Mouse (Mus musculus): ENCODE data around the gene Epp13.
"Not testable (repeated sequence)": the region's sequence is repeated elsewhere in the genome, so short reads cannot be mapped to it uniquely, and the experiment has no call there.

Epp13 gene

DNA sequence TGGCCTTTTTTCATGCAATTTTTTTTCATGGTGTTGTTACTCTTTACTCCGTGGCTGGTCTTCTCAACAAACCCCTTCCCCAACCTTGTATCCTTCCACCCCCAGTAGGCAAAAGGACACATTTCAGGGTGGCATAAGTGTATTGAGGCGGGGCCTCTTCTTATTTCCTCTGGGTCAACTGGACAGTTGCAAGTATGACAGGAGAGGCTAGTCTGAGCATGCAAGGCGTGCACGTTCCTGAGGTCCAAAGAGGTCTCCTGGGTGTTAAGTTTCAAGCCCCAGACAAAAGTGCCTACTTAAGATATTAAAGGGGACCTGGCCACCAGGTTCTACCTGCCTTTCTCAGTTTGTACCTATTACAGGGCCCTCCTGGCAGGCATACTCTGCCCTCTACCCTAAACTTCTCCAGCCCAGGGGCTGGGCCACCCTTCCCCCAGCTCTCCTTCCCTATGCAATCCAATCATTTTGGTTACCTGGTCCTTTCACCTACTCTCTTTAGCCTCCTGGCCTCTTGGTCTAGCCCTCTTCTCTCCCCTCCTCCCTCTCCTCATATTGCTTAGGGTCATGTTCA, 32.0 kb downstream of the Epp13 start:
- intact Hi-C loops (cut with DNase I), result loop anchor here (5.0 kb wide), 1 partner anchor 48 kb away; the partner anchor contains the start of gene Zfp583

DNA sequence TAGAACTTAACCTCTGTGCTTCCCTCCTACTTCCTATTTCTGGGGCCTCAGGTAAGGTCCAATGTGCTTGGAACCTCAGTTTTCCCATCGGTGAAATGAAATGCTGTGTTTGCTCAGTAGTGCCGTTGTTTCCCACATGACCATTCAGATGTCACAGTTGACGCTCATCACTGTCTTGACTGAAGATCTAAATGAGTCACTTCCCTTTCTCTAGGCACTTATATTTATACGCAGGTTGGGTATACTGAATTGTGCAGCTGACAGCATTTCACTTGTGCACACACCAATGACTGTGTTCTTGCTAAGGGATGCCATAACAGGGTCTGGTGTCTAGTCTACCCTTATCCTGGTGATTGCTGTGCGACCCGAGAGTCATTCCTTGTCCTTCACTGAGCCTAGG, 32.9 kb downstream of the Epp13 start:
- intact Hi-C loops (cut with DNase I), result loop anchor here (5.0 kb wide), 1 partner anchor 47 kb away; the partner anchor contains the start of gene Zfp583

DNA sequence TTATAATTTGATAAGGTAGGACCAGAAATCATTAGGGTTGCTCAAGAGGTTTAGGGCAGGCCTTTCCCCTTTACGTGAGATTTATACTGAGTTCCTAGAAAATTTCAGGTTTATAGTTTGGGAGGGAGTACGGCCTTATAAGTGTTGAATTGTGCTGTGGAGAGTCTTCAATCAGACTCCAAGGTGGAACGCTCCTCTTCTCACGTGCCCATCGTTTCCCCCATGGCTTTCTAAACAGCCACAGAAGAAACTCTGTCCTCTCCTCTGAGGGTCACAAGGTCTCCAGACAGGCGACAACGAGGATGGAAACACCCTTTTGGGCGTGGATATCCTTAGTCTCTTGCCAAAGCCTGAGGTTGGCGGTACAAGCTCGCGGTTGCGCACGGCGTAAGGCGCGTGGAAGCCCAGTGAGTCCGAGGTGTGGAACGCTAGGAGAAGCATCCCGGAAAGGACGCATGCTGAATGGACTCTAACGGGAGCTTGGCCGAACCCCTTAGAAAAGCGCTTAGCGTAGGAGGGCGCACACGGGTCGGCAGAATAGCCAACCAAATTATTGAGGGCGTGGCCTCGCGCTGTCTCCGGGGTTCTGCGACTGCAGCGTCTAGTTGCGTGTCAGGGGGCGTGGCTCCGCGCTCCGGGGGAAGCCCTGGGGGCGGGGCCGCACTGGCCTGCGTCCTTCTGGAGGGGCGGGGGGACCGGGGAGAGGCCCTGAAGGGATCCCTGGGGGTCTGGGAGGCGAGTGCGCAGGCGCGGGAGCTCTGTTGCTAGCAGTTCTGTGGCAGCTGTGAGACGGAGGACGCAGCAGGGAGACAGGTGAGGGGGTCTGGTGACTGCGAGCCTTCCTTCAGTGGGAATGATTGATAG, 33.6 kb downstream of the Epp13 start, which contains the start of gene Zfp667:
TSS of gene Zfp667 (plus strand) at position 738 of the 864 bp plus-strand sequence.
- intact Hi-C loops (cut with DNase I), result loop anchor here (5.0 kb wide), 1 partner anchor 46 kb away; the partner anchor contains the start of gene Zfp583

GRCm38 (mm10) chr7:6286921-6287531, 34.5 kb downstream of the Epp13 start:
- intact Hi-C loops (cut with DNase I), result loop anchor here (5.0 kb wide), 1 partner anchor 45 kb away; the partner anchor contains the start of gene Zfp583

DNA sequence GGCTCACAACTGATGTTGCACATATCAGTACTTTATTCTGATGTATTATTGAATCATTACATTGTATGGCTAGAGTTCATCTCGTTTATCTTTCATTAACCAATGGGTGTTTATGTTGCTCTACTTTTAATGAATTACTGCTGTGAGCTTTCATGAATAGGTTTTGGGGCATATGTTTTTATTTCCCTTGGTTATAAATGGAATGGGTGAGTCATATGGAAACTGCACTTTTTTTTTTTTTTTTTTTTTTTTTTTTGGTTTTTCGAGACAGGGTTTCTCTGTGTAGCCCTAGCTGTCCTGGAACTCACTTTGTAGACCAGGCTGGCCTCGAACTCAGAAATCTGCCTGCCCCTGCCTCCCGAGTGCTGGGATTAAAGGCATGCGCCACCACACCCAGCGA, 38.6 kb downstream of the Epp13 start:
- intact Hi-C loops (cut with DNase I), result not testable (repeated sequence)

DNA sequence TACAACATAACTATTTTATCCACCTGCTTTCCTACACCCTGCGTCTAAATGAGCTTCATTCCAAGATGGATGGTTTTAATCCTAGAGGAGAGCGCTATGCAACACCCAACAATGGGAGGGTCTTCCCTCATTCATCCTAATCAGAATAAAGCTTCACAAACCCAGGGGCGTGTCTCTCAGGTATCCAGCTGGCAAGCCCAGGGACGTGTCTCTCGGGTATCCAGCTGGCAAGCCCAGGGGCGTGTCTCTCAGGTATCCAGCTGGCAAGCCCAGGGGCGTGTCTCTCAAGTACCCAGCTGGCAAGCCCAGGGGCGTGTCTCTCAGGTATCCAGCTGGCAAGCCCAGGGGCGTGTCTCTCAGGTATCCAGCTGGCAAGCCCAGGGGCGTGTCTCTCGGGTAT, 48.3 kb downstream of the Epp13 start:
- intact Hi-C loops (cut with DNase I), result not testable (repeated sequence)

GRCm38 (mm10) chr7:6330458-6331232, 78.1 kb downstream of the Epp13 start:
- intact Hi-C loops (cut with DNase I), result loop anchor here (5.0 kb wide), 1 partner anchor 43 kb away; the partner anchor contains the start of gene Zfp667

- intact Hi-C loops (cut with DNase I), result loop anchor here (5.0 kb wide), 1 partner anchor 44 kb away; the partner anchor contains the start of gene Zfp667
These were observed 78.9 kb downstream of the Epp13 start, which contains the start of gene Zfp583 for GRCm38 (mm10) chr7:6331233-6331956. Zfp583 (minus strand) TSS chr7:6331285.

Data from adrenal gland (tissue).